Mouse (Mus musculus) embryonic facial prominence, embryonic 14.5 days (tissue): ENCODE data around the gene Gfra4. TPM values are rescaled to one million over a fixed set of nuclear protein-coding genes. Genes with fewer than 3 reads are reported as not detected.

Source experiments
- microRNA-seq: library from miRNA; unstranded; fragments of <30 nt; microRNA quantifications from one replicate; pipeline ENCODE4, GENCODE M21; 2016; ENCODE audit warnings: borderline number of aligned reads
- polyA plus RNA-seq: library from polyadenylated mRNA; unstranded; fragments of >200 nt; fragmentation: Nextera tagmentation; extraction: Ambion mirVana; gene quantifications from 2 replicates; pipeline ENCODE4 v1.2.1, GENCODE M21; 2014

Gfra4 gene
- polyA plus RNA-seq, 1 experiment from 2014 or later: 31.5 TPM

Small RNA genes lying within 50 kb of the gene (microRNA-seq; reads per million reads assigned to microRNA genes)
- not detected for gene Mir6973b

Other genes with a start within 250 kb of the Gfra4 start
- gene 4930402H24Rik, start 136.7 kb downstream of the Gfra4 start, polyA plus RNA-seq: 33.0 and 33.3 TPM in 2 replicates
- 9.4 and 11.4 TPM in 2 replicates for gene Atrn, start 136.6 kb downstream of the Gfra4 start, polyA plus RNA-seq
- gene Adam33, start 20.7 kb upstream of the Gfra4 start, polyA plus RNA-seq: 18.4 and 22.7 TPM in 2 replicates
- gene Siglec1, start 43.7 kb upstream of the Gfra4 start, polyA plus RNA-seq: 0.58 and 0.70 TPM in 2 replicates
- gene Hspa12b, start 84.2 kb upstream of the Gfra4 start, polyA plus RNA-seq: 9.2 and 10.9 TPM in 2 replicates
- gene Gm11037, start 90.4 kb upstream of the Gfra4 start, polyA plus RNA-seq: not detected in 2 replicates
- gene 1700037H04Rik, start 117.0 kb upstream of the Gfra4 start, polyA plus RNA-seq: 64.6 and 69.4 TPM in 2 replicates
- gene Cenpb, start 137.0 kb upstream of the Gfra4 start, polyA plus RNA-seq: 10.4 and 10.6 TPM in 2 replicates
- gene Cdc25b, start 143.9 kb upstream of the Gfra4 start, polyA plus RNA-seq: 51.2 and 60.8 TPM in 2 replicates
- gene Spef1, start 144.2 kb upstream of the Gfra4 start, polyA plus RNA-seq: 5.5 and 9.9 TPM in 2 replicates
- 23.5 and 25.1 TPM in 2 replicates for gene Ap5s1, start 164.0 kb upstream of the Gfra4 start, polyA plus RNA-seq
- gene Mavs, start 191.0 kb upstream of the Gfra4 start, polyA plus RNA-seq: 18.4 and 19.6 TPM in 2 replicates
- 36.0 and 40.1 TPM in 2 replicates for gene Pank2, start 219.4 kb upstream of the Gfra4 start, polyA plus RNA-seq